Mouse (Mus musculus) kidney, adult 2 months (tissue): ENCODE data around the gene Pomt1.

Source experiments
- CTCF ChIP-seq: fragments of 200-500 bp; conservative IDR thresholded peaks from 2 replicates; pipeline ENCODE4 v1.5.1; 2011; ENCODE audit warnings: low read depth, mild to moderate bottlenecking, control low read depth, low read length, moderate library complexity, mixed read lengths; ENCODE audit not compliant: insufficient read depth, insufficient read length
- POLR2A ChIP-seq: fragments of 200-500 bp; IDR thresholded peaks from one replicate; pipeline ENCODE4 v1.6.1; 2011; ENCODE audit warnings: low read depth, low read length, control low read depth

DNA sequence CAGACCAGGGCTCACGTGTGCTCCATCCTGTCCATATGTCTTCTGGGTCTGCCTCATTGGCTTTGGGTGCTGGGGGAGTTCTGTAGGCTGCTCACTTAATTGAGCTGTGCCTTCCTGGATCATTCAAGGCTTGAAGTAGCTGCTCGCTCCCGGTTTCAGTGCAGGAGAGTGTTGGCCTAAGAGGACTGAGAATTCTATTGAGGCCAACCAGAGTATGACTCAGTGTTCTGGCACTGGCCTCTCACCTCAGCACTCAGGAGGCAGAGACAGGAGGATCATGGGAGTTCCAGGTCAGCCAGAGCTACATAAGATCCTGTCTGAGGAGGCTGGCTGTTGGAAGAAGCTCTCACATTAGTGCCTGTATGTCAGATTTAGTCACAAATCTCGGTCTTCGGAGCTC, 18.3 kb upstream of the Pomt1 start:
- no peak for TF ChIP-seq POLR2A
- no peak for TF ChIP-seq CTCF
